Mouse (Mus musculus): ENCODE measurements around the gene Podxl2. TPM values are rescaled to one million over a fixed set of nuclear protein-coding genes. Genes with fewer than 3 reads are reported as not detected.

Podxl2 gene
- polyA plus RNA-seq, 1 experiment from 2014 or later, result 72.3 TPM

Other genes with a start within 250 kb of the Podxl2 start
- 0.49 and 0.64 TPM in 2 replicates for gene Kbtbd12, start 237.1 kb downstream of the Podxl2 start, polyA plus RNA-seq (2015; fragmentation: Nextera tagmentation; extraction: Ambion mirVana)
- 109 and 123 TPM in 2 replicates for gene Mgll, start 150.6 kb downstream of the Podxl2 start, polyA plus RNA-seq (2015; fragmentation: Nextera tagmentation; extraction: Ambion mirVana)
- 29.8 and 31.5 TPM in 2 replicates for gene Abtb1, start 33.1 kb downstream of the Podxl2 start, polyA plus RNA-seq (2015; fragmentation: Nextera tagmentation; extraction: Ambion mirVana)
- 105 and 110 TPM in 2 replicates for gene Mcm2, start 23.7 kb upstream of the Podxl2 start, polyA plus RNA-seq (2015; fragmentation: Nextera tagmentation; extraction: Ambion mirVana)
- gene Tpra1, start 27.2 kb upstream of the Podxl2 start, polyA plus RNA-seq (2015; fragmentation: Nextera tagmentation; extraction: Ambion mirVana), result 60.1 and 67.3 TPM in 2 replicates